ENCODE assay signal across 25 mouse cellular contexts in the genomic region with DNA sequence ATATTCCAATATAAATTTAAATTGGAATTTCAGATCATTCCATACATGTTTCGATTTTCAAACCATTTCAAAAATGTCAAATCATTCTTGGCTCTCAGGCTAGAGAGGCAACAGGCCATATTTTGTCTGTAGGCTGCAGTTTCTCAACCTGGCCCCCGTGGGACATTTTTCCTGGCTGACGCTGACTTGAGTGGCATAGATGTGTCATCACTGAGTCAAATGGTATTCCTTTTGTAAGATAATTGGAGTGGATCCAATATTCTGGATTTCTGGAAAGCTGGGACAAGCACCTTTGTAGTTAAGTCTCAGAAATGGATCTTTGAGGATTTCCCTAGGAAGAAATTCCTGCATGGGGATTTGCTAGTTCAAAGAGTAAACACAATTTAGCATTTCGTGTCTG. TPM values are rescaled to one million over a fixed set of nuclear protein-coding genes. Genes with fewer than 3 reads are reported as not detected.
DNase-seq lines count a peak whose midpoint lies in the region; ATAC-seq and TF ChIP-seq lines count a peak whose summit lies in the region.
"Had no signal": no experiment of that assay in that cellular context is flagged by ENCODE, and none has a peak within 500 bp of the region (broad histone marks: within the 10 kb centered on the region; RNA-seq: fewer than 3 reads in every experiment).

No protein-coding gene starts in this region.

- H3K9ac ChIP-seq in ES-Bruce4 (ENCODE audit: low read depth, poor library complexity, severe bottlenecking): peak overlapping the region; percentile 58
- no peak overlapping the region for H3K9ac ChIP-seq in forebrain, embryonic 12.5 days
- H3K9ac ChIP-seq: forebrain, embryonic 13.5 days; limb, embryonic 13.5 days; liver, embryonic 12.5 days; neural tube, embryonic 13.5 days had no signal

- H3K27ac ChIP-seq in ES-Bruce4 (ENCODE audit: insufficient read depth, low read length): peak overlapping the region; percentile 68
- H3K27ac ChIP-seq in forebrain, embryonic 12.5 days: no peak overlapping the region
- no peak overlapping the region for H3K27ac ChIP-seq in midbrain, embryonic 10.5 days (replicated peaks)
- H3K27ac ChIP-seq: forebrain, embryonic 13.5 days; hindbrain, embryonic 10.5 days; hindbrain, postnatal 0 days; layer of hippocampus, adult 2 months; limb, embryonic 13.5 days; liver, embryonic 12.5 days; neural tube, embryonic 13.5 days had no signal

- TF ChIP-seq CTCF in ES-Bruce4 (IDR thresholded peaks at IDR 0.05; ENCODE audit: low read depth, low read length): no peak

- peaks cover 9% of the 10 kb centered on the region for H3K36me3 ChIP-seq in ES-Bruce4 (ENCODE audit: control insufficient read depth, insufficient read depth, low read length, poor library complexity, severe bottlenecking)
- no peaks in the 10 kb centered on the region for H3K36me3 ChIP-seq in forebrain, embryonic 12.5 days (replicated peaks)
- no peaks in the 10 kb centered on the region for H3K36me3 ChIP-seq in midbrain, embryonic 10.5 days
- H3K36me3 ChIP-seq: G1E; hindbrain, embryonic 10.5 days; limb, embryonic 13.5 days; liver, embryonic 12.5 days; neural tube, embryonic 13.5 days had no signal

- peak overlapping the region; percentile 87 for H3K4me3 ChIP-seq in ES-Bruce4 (ENCODE audit: low read depth, low read length)
- no peak overlapping the region for H3K4me3 ChIP-seq in forebrain, embryonic 12.5 days (replicated peaks)
- no peak overlapping the region for H3K4me3 ChIP-seq in midbrain, embryonic 10.5 days
- H3K4me3 ChIP-seq: forebrain, embryonic 13.5 days; hindbrain, embryonic 10.5 days; layer of hippocampus, adult 2 months; limb, embryonic 13.5 days; liver, embryonic 12.5 days; megakaryocyte, embryonic 14.5 days; neural tube, embryonic 13.5 days had no signal

- WGBS in forebrain, embryonic 12.5 days: 83% methylated on average over 4 of the region's 4 CpGs
- 90% methylated on average over 4 of the region's 4 CpGs for WGBS in midbrain, embryonic 10.5 days

- no peaks in the 10 kb centered on the region for H3K27me3 ChIP-seq in ES-Bruce4 (ENCODE audit: control insufficient read depth, insufficient read depth, low read length, poor library complexity, severe bottlenecking)
- no peaks in the 10 kb centered on the region for H3K27me3 ChIP-seq in forebrain, embryonic 12.5 days
- no peaks in the 10 kb centered on the region for H3K27me3 ChIP-seq in midbrain, embryonic 10.5 days (ENCODE audit: low read depth, poor library complexity, severe bottlenecking)
- H3K27me3 ChIP-seq: forebrain, embryonic 13.5 days; limb, embryonic 13.5 days; neural tube, embryonic 13.5 days had no signal

- peaks cover 5% of the 10 kb centered on the region for H3K4me1 ChIP-seq in ES-Bruce4 (ENCODE audit: control insufficient read depth, insufficient read depth, low read length)
- no peaks in the 10 kb centered on the region for H3K4me1 ChIP-seq in forebrain, embryonic 12.5 days
- peaks cover 9% of the 10 kb centered on the region; the same call in 1 of the 2 replicates for H3K4me1 ChIP-seq in midbrain, embryonic 10.5 days
- H3K4me1 ChIP-seq: liver, embryonic 12.5 days; neural tube, embryonic 13.5 days had no signal

- no peak overlapping the region for H3K4me2 ChIP-seq in forebrain, embryonic 12.5 days
- H3K4me2 ChIP-seq: forebrain, embryonic 13.5 days; heart, embryonic 11.5 days; limb, embryonic 13.5 days; liver, embryonic 12.5 days; neural tube, embryonic 13.5 days had no signal

- no peaks in the 10 kb centered on the region for H3K9me3 ChIP-seq in ES-Bruce4 (replicated peaks; ENCODE audit: control insufficient read depth, insufficient read depth, low read length, poor library complexity, severe bottlenecking)
- no peaks in the 10 kb centered on the region for H3K9me3 ChIP-seq in forebrain, embryonic 12.5 days
- H3K9me3 ChIP-seq in midbrain, embryonic 10.5 days (replicated peaks): no peaks in the 10 kb centered on the region
- H3K9me3 ChIP-seq: forebrain, embryonic 13.5 days; G1E; hindbrain, embryonic 10.5 days; limb, embryonic 13.5 days; liver, embryonic 12.5 days; megakaryocyte, embryonic 14.5 days; neural tube, embryonic 13.5 days had no signal

- no peak for TF ChIP-seq POLR2A in ES-Bruce4 (IDR thresholded peaks at IDR 0.05; ENCODE audit: insufficient read depth, low read length)

- intact Hi-C loops in gastrocnemius, postnatal 36 days (cut with DNase I): no loop called here

- no peak for ATAC-seq in forebrain, embryonic 12.5 days (ENCODE audit: low FRiP score)
- ATAC-seq: forebrain, embryonic 13.5 days; hindbrain, postnatal 0 days; intestine, embryonic 16.5 days; liver, embryonic 12.5 days had no signal

- peak; percentile 90 for DNase-seq in 3T3-L1 (ENCODE audit: low read depth, low spot score)
- DNase-seq in adrenal gland, postnatal 14 days: peak; percentile 58
- DNase-seq in gonadal fat pad, adult 2 months (ENCODE audit: low read depth): peak; percentile 41
- DNase-seq in midbrain, embryonic 10.5 days (ENCODE audit: low spot score): no peak
- DNase-seq in gastrocnemius, postnatal 36 days: no peak
- DNase-seq: cerebellum, adult 11-12 months; cerebellum, postnatal 10 days; kidney, postnatal 25 days; layer of hippocampus, postnatal 36 days; lung, adult 2 months; lung, postnatal 14 days; midbrain, embryonic 14.5 days had no signal

- no peak for TF ChIP-seq EP300 in ES-Bruce4 (IDR thresholded peaks at IDR 0.05; ENCODE audit: insufficient read depth, low read depth, low read length)

RNA-seq across cellular contexts. Expression of a gene that starts 1.2 kb away (rescaled TPM):
- 339 and 341 TPM in 2 replicates for polyA plus RNA-seq in ES-Bruce4 (2011; ENCODE audit: insufficient read depth, insufficient read length, low read depth, missing spikeins)
- 104 and 117 TPM in 2 replicates for total RNA-seq in adrenal gland, postnatal 14 days (2021)
- polyA plus RNA-seq in gonadal fat pad, adult 2 months (2012; rRNA removed): 30.6 and 39.9 TPM in 2 replicates
- 40.3 and 41.8 TPM in 2 replicates for polyA plus RNA-seq in forebrain, embryonic 12.5 days (2016; fragmentation: Nextera tagmentation; extraction: Ambion mirVana)
- polyA plus RNA-seq in midbrain, embryonic 10.5 days (2016; fragmentation: Nextera tagmentation; extraction: Ambion mirVana): 25.0 and 28.1 TPM in 2 replicates
- total RNA-seq in gastrocnemius, postnatal 36 days (2021): 10 to 100 TPM; 48.3 to 57.0 TPM

RNA-seq across cellular contexts. Expression of a gene that starts 39.0 kb away (rescaled TPM):
- polyA plus RNA-seq in ES-Bruce4 (2011; ENCODE audit: insufficient read depth, insufficient read length, low read depth, missing spikeins): 63.8 and 65.8 TPM in 2 replicates
- 67.6 and 73.0 TPM in 2 replicates for total RNA-seq in adrenal gland, postnatal 14 days (2021)
- 25.6 and 29.4 TPM in 2 replicates for polyA plus RNA-seq in gonadal fat pad, adult 2 months (2012; rRNA removed)
- 37.3 and 40.1 TPM in 2 replicates for polyA plus RNA-seq in forebrain, embryonic 12.5 days (2016; fragmentation: Nextera tagmentation; extraction: Ambion mirVana)
- 19.0 and 21.5 TPM in 2 replicates for polyA plus RNA-seq in midbrain, embryonic 10.5 days (2016; fragmentation: Nextera tagmentation; extraction: Ambion mirVana)
- total RNA-seq in gastrocnemius, postnatal 36 days (2021): 10 to 100 TPM; 79.2 to 94.8 TPM

Comparison
In these comparisons a context has a peak if more than half of its experiments do, and no peak if none do; other contexts are left out.
1. DNase-seq: peak in 3T3-L1 (single experiment), adrenal gland, postnatal 14 days (single experiment) and gonadal fat pad, adult 2 months (single experiment); none in midbrain, embryonic 10.5 days (single experiment) and gastrocnemius, postnatal 36 days (0 of 2).